Mouse (Mus musculus): ENCODE data around the gene Cga. TPM values are rescaled to one million over a fixed set of nuclear protein-coding genes. Genes with fewer than 3 reads are reported as not detected.

The Cga gene
- polyA plus RNA-seq (2014; fragmentation: Nextera tagmentation; extraction: Ambion mirVana), result not detected in 2 replicates

DNA sequence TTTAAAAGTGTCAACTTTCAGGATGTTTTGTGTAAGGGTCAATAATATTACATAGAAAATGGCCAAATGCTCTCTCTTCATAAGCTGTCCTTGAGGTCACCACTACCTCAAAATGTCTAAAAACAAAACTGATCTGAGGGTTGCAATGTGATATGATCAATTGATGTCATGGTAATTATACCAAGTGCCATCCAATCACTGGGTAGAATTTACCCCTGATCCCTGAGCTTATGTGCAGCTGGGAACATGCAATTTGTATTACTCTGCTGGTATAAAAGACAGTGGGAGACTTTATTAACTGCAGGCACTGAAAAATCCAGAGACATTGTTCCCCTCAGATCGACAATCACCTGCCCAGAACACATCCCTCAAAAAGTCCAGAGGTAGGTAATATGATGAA, at the start of gene Cga:
Gene Cga (plus strand): TSS at position 301 of the 400 bp plus-strand sequence.
- WGBS (ENCODE audit: insufficient replicate concordance), result 80% methylated on average over 1 of the region's 1 CpGs
- H3K9me3 ChIP-seq (replicated peaks; ENCODE audit: control insufficient read depth, low read length), result no peaks in the 10 kb centered on the region
- H3K36me3 ChIP-seq (ENCODE audit: control insufficient read depth, insufficient read depth, low read length), result no peaks in the 10 kb centered on the region
- H3K4me1 ChIP-seq (ENCODE audit: control insufficient read depth, insufficient read depth, low read length), result no peaks in the 10 kb centered on the region; the same call in 1 of the 2 replicates
- no peak within 1 kb of the TSS for H3K9ac ChIP-seq (ENCODE audit: low read depth, low read length)
- peaks cover 3% of the 10 kb centered on the region; the same call in 1 of the 2 replicates for H3K27me3 ChIP-seq (ENCODE audit: control insufficient read depth, insufficient read depth, low read length)
- H3K27ac ChIP-seq (ENCODE audit: low read depth, low read length), result no peak within 1 kb of the TSS
- no peak within 1 kb of the TSS for H3K4me3 ChIP-seq (ENCODE audit: low read depth, low read length)
- H3K4me2 ChIP-seq, result no peak within 1 kb of the TSS
- ATAC-seq (replicated peaks; ENCODE audit: insufficient number of reproducible peaks, low FRiP score, low TSS enrichment), result no peak

DNA sequence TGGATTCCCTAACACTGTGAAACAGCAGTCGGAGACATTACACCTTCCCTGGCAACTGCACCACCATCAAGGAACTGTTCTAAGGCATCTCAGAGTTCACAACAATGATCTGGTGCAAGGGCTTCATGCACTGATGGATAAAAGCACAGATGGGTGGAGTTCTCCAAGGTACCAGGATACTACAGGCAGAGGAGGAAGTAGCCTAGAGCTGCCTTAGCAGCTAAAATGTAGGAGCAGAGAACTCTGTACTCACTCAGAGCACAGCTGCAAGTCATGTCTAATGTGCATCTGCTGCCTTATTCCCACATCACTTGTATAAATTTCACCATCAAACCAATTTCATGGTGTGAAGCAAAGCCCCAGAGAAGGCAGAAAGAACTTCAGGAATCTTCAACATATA, 49.7 kb upstream of the Cga start:
- Histone ChIP-seq H3K27ac (ENCODE audit: low read depth, low read length) (no peak overlapping the region), H3K9me3 (replicated peaks; ENCODE audit: control insufficient read depth, low read length) (no peaks in the 10 kb centered on the region), H3K4me1 (ENCODE audit: control insufficient read depth, insufficient read depth, low read length) (no peaks in the 10 kb centered on the region), H3K9ac (ENCODE audit: low read depth, low read length) (no peak overlapping the region), H3K4me3 (ENCODE audit: low read depth, low read length) (no peak overlapping the region), H3K36me3 (ENCODE audit: control insufficient read depth, insufficient read depth, low read length) (no peaks in the 10 kb centered on the region), H3K27me3 (ENCODE audit: control insufficient read depth, insufficient read depth, low read length) (no peaks in the 10 kb centered on the region), H3K4me2 (no peak overlapping the region)
- whole genome bisulfite sequencing (ENCODE audit: insufficient replicate concordance), result 95% methylated on average over 1 of the region's 1 CpGs
- no peak for ATAC-seq (replicated peaks; ENCODE audit: insufficient number of reproducible peaks, low FRiP score, low TSS enrichment)

DNA sequence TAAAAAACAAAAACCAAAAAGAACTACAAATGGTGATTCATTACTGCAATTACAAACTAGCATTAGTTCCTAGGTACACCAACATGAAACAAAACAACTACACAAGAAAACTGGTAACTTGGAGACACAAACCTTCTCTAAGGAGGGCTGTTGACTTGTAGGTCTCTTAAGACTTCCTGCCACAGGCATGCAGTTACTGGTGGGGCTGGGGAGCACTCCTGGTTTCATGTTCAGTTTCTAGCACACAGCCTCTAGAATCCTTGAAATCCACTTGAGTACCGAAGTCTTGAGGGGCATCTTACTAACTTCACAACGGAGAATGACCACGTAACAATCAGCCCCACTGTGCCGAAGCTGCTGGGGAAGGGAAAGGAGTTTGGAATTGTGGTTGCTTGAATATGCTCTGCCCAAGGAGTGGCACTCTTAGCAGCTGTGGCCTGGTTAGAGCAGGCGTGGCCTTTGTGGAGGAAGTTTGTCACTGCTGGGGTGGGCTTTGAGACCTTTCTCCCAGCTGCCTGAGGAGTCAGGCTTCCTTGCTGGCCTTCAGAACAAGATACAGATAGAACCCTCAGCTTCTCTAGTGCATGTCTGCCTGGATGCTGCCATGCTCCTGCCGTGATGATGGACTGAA, 45.8 kb upstream of the Cga start:
- ATAC-seq (replicated peaks; ENCODE audit: insufficient number of reproducible peaks, low FRiP score, low TSS enrichment), result no peak
- 84% methylated on average over 6 of the region's 6 CpGs for WGBS (ENCODE audit: insufficient replicate concordance)
- no peaks in the 10 kb centered on the region for H3K4me1 ChIP-seq (ENCODE audit: control insufficient read depth, insufficient read depth, low read length)
- no peaks in the 10 kb centered on the region for H3K9me3 ChIP-seq (replicated peaks; ENCODE audit: control insufficient read depth, low read length)
- H3K4me2 ChIP-seq, result no peak overlapping the region
- H3K27ac ChIP-seq (ENCODE audit: low read depth, low read length), result no peak overlapping the region
- no peaks in the 10 kb centered on the region for H3K36me3 ChIP-seq (ENCODE audit: control insufficient read depth, insufficient read depth, low read length)
- H3K27me3 ChIP-seq (ENCODE audit: control insufficient read depth, insufficient read depth, low read length), result no peaks in the 10 kb centered on the region
- H3K9ac ChIP-seq (ENCODE audit: low read depth, low read length), result no peak overlapping the region
- H3K4me3 ChIP-seq (ENCODE audit: low read depth, low read length), result no peak overlapping the region

GRCm38 (mm10) chr4:34850156-34850555, 43.4 kb upstream of the Cga start:
- WGBS (ENCODE audit: insufficient replicate concordance), result 91% methylated on average over 2 of the region's 2 CpGs
- no peak for ATAC-seq (replicated peaks; ENCODE audit: insufficient number of reproducible peaks, low FRiP score, low TSS enrichment)
- Histone ChIP-seq H3K27ac (ENCODE audit: low read depth, low read length) (no peak overlapping the region), H3K9me3 (replicated peaks; ENCODE audit: control insufficient read depth, low read length) (no peaks in the 10 kb centered on the region), H3K4me3 (ENCODE audit: low read depth, low read length) (no peak overlapping the region), H3K4me1 (ENCODE audit: control insufficient read depth, insufficient read depth, low read length) (no peaks in the 10 kb centered on the region), H3K36me3 (ENCODE audit: control insufficient read depth, insufficient read depth, low read length) (no peaks in the 10 kb centered on the region), H3K27me3 (ENCODE audit: control insufficient read depth, insufficient read depth, low read length) (no peaks in the 10 kb centered on the region), H3K9ac (ENCODE audit: low read depth, low read length) (no peak overlapping the region), H3K4me2 (no peak overlapping the region)

DNA sequence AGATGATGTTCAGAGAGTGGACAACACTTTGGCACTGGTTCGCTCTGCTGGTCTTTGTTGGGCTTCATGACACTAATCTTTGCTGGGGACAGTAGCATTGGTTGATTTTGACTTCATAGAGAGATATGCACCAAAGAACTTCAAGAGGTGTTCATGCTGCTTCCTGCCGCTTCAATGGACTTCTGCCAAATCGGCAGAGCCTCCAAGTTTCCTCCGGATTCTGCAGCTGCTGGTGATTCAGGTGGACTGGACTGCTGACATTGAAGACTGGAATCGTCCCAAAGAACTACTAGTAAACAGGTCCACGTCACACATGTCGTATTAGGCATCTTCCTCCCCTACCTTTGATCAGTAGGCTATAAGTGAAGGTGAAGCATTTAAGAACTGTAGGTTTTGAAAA, 41.5 kb upstream of the Cga start:
- Histone ChIP-seq H3K27ac (ENCODE audit: low read depth, low read length) (no peak overlapping the region), H3K36me3 (ENCODE audit: control insufficient read depth, insufficient read depth, low read length) (no peaks in the 10 kb centered on the region), H3K9ac (ENCODE audit: low read depth, low read length) (no peak overlapping the region), H3K4me3 (ENCODE audit: low read depth, low read length) (no peak overlapping the region), H3K27me3 (ENCODE audit: control insufficient read depth, insufficient read depth, low read length) (no peaks in the 10 kb centered on the region), H3K9me3 (replicated peaks; ENCODE audit: control insufficient read depth, low read length) (no peaks in the 10 kb centered on the region), H3K4me2 (no peak overlapping the region), H3K4me1 (ENCODE audit: control insufficient read depth, insufficient read depth, low read length) (no peaks in the 10 kb centered on the region)
- WGBS (ENCODE audit: insufficient replicate concordance), result 94% methylated on average over 7 of the region's 7 CpGs
- no peak for ATAC-seq (replicated peaks; ENCODE audit: insufficient number of reproducible peaks, low FRiP score, low TSS enrichment)

DNA sequence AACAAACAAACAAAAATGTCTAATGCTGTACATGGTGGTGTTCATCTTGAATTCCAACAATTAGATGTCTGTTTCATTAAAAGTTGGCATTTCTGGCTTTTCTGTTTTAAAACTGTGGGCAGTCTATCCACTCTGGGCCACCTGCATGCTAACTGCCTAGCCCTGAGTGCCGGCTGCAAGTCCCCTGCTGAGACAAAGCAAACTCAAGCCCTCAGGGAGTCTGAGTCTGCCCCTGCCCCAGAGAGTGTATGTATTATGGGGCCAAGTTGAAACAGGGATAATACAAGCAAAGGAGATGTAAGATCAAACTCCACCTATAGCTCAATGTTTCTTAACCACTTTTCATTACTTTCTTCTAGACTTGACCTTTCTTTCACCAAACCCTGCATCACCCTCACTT, 37.6 kb upstream of the Cga start:
- H3K4me3 ChIP-seq (ENCODE audit: low read depth, low read length), result no peak overlapping the region
- H3K4me1 ChIP-seq (ENCODE audit: control insufficient read depth, insufficient read depth, low read length), result peaks cover 2% of the 10 kb centered on the region; the same call in 1 of the 2 replicates
- H3K4me2 ChIP-seq, result no peak overlapping the region
- WGBS (ENCODE audit: insufficient replicate concordance), result 39% methylated on average over 1 of the region's 1 CpGs
- H3K27ac ChIP-seq (ENCODE audit: low read depth, low read length), result no peak overlapping the region
- no peak overlapping the region for H3K9ac ChIP-seq (ENCODE audit: low read depth, low read length)
- H3K9me3 ChIP-seq (replicated peaks; ENCODE audit: control insufficient read depth, low read length), result no peaks in the 10 kb centered on the region
- H3K27me3 ChIP-seq (ENCODE audit: control insufficient read depth, insufficient read depth, low read length), result no peaks in the 10 kb centered on the region
- H3K36me3 ChIP-seq (ENCODE audit: control insufficient read depth, insufficient read depth, low read length), result no peaks in the 10 kb centered on the region
- no peak for ATAC-seq (replicated peaks; ENCODE audit: insufficient number of reproducible peaks, low FRiP score, low TSS enrichment)

DNA sequence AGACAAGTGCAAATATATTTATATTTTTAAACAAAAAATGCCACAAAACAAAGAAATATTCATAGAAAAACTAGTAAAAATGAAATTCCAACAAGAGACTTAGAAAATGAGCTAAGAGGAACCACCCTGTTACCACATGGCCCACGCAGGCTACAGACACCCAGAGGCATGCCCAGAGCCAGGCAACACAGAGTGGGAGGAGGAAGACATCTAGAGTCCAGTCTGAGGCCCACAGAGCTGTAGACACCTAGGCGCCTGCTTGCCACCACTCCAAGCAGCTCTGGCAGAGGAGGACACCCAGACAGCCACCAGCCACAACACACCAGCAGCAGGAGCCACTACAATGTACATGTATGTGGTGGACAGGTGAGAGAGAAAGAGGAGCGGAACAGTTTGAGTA, 34.7 kb upstream of the Cga start:
- Histone ChIP-seq H3K4me1 (ENCODE audit: control insufficient read depth, insufficient read depth, low read length) (peaks cover 2% of the 10 kb centered on the region; the same call in 1 of the 2 replicates), H3K9ac (ENCODE audit: low read depth, low read length) (no peak overlapping the region), H3K9me3 (replicated peaks; ENCODE audit: control insufficient read depth, low read length) (no peaks in the 10 kb centered on the region), H3K36me3 (ENCODE audit: control insufficient read depth, insufficient read depth, low read length) (no peaks in the 10 kb centered on the region), H3K4me3 (ENCODE audit: low read depth, low read length) (no peak overlapping the region), H3K27ac (ENCODE audit: low read depth, low read length) (no peak overlapping the region), H3K4me2 (no peak overlapping the region), H3K27me3 (ENCODE audit: control insufficient read depth, insufficient read depth, low read length) (no peaks in the 10 kb centered on the region)
- ATAC-seq (replicated peaks; ENCODE audit: insufficient number of reproducible peaks, low FRiP score, low TSS enrichment), result no peak
- 90% methylated on average over 3 of the region's 3 CpGs for WGBS (ENCODE audit: insufficient replicate concordance)

GRCm38 (mm10) chr4:34859416-34859815, 34.2 kb upstream of the Cga start:
- H3K9me3 ChIP-seq (replicated peaks; ENCODE audit: control insufficient read depth, low read length), result no peaks in the 10 kb centered on the region
- ATAC-seq (replicated peaks; ENCODE audit: insufficient number of reproducible peaks, low FRiP score, low TSS enrichment), result no peak
- no peak overlapping the region for H3K27ac ChIP-seq (ENCODE audit: low read depth, low read length)
- H3K4me1 ChIP-seq (ENCODE audit: control insufficient read depth, insufficient read depth, low read length), result peaks cover 2% of the 10 kb centered on the region; the same call in 1 of the 2 replicates
- no peak overlapping the region for H3K4me3 ChIP-seq (ENCODE audit: low read depth, low read length)
- WGBS (ENCODE audit: insufficient replicate concordance), result 73% methylated on average over 3 of the region's 3 CpGs
- no peak overlapping the region for H3K4me2 ChIP-seq
- H3K9ac ChIP-seq (ENCODE audit: low read depth, low read length), result no peak overlapping the region
- no peaks in the 10 kb centered on the region for H3K27me3 ChIP-seq (ENCODE audit: control insufficient read depth, insufficient read depth, low read length)
- no peaks in the 10 kb centered on the region for H3K36me3 ChIP-seq (ENCODE audit: control insufficient read depth, insufficient read depth, low read length)

DNA sequence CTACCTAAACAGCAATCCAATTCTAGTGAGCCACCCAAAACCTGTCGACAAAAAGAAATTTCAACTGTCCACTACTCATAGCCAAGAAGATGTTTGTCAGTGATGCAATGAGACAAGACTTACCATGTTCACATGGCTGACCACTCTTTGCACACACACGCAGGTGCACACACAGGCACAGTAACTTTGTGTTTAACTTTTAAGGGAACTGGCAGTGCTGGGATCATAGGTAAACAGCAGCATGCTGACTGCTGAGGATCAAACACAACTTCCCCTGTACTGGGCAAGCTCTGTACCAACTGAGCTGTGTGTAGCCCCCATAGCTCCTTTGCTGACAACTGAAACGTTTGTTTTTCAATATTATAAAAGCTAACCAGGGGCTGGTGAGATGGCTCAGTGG, 32.1 kb upstream of the Cga start:
- Histone ChIP-seq H3K9ac (ENCODE audit: low read depth, low read length) (no peak overlapping the region), H3K9me3 (replicated peaks; ENCODE audit: control insufficient read depth, low read length) (no peaks in the 10 kb centered on the region), H3K4me1 (ENCODE audit: control insufficient read depth, insufficient read depth, low read length) (peaks cover 2% of the 10 kb centered on the region; the same call in 1 of the 2 replicates), H3K36me3 (ENCODE audit: control insufficient read depth, insufficient read depth, low read length) (no peaks in the 10 kb centered on the region), H3K4me3 (ENCODE audit: low read depth, low read length) (no peak overlapping the region), H3K4me2 (no peak overlapping the region), H3K27ac (ENCODE audit: low read depth, low read length) (no peak overlapping the region), H3K27me3 (ENCODE audit: control insufficient read depth, insufficient read depth, low read length) (no peaks in the 10 kb centered on the region)
- ATAC-seq (replicated peaks; ENCODE audit: insufficient number of reproducible peaks, low FRiP score, low TSS enrichment), result no peak
- 87% methylated on average over 3 of the region's 3 CpGs for WGBS (ENCODE audit: insufficient replicate concordance)
